Mouse (Mus musculus) megakaryocyte, embryonic 14.5 days (primary cell): Measurements from ENCODE around the gene Smim27.

Source experiments
- FLI1 ChIP-seq: IDR thresholded peaks from 2 replicates; pipeline ENCODE4 v1.6.1; 2012; ENCODE audit warnings: low read length, inconsistent platforms, mixed read lengths
- GATA1 ChIP-seq: IDR thresholded peaks from 3 replicates; pipeline ENCODE4 v1.6.1; 2012; ENCODE audit warnings: mixed read lengths, low read length, inconsistent platforms, borderline replicate concordance

GRCm38 (mm10) chr4:40226095-40226494 lies 43.3 kb upstream of the Smim27 start:
- TF ChIP-seq FLI1 (no peak), GATA1 (no peak)
